Mouse (Mus musculus): ENCODE measurements around the gene Vmn1r35. TPM values are rescaled to one million over a fixed set of nuclear protein-coding genes. Genes with fewer than 3 reads are reported as not detected.
"Not testable (repeated sequence)": the region's sequence is repeated elsewhere in the genome, so short reads cannot be mapped to it uniquely, and the experiment has no call there.

Vmn1r35 gene
- not detected in 2 replicates for polyA plus RNA-seq (2012; rRNA removed)
- polyA plus RNA-seq (2014; fragmentation: Nextera tagmentation; extraction: Ambion mirVana) = not detected in 2 replicates

- Histone ChIP-seq H3K4me1 (ENCODE audit: control insufficient read depth, insufficient read depth, low read length) (no peaks in the 10 kb centered on the region), H3K9me3 (ENCODE audit: control insufficient read depth, low read length) (no peaks in the 10 kb centered on the region), H3K4me2 (replicated peaks; ENCODE audit: low read depth, low read length, severe bottlenecking) (no peak within 1 kb of the TSS), H3K36me3 (ENCODE audit: control insufficient read depth, insufficient read depth, low read length) (no peaks in the 10 kb centered on the region), H3K27me3 (ENCODE audit: control insufficient read depth, insufficient read depth, low read length) (no peaks in the 10 kb centered on the region), H3K27ac (replicated peaks; ENCODE audit: low read depth, low read length) (no peak within 1 kb of the TSS), H3K4me3 (replicated peaks; ENCODE audit: low read length) (no peak within 1 kb of the TSS), H3K9ac (ENCODE audit: low read depth, low read length, severe bottlenecking) (no peak within 1 kb of the TSS)
- WGBS = 75% methylated on average over 3 of the region's 3 CpGs
- no peak for TF ChIP-seq POLR2A (IDR thresholded peaks at IDR 0.05; ENCODE audit: borderline replicate concordance, extremely low read depth, insufficient read depth, insufficient read length)
- DNase-seq (ENCODE audit: low spot score) (no peak), ATAC-seq (ENCODE audit: low FRiP score, low read depth) (no peak)
Observed at GRCm38 (mm10) chr6:66685806-66686205, at the start of gene Vmn1r35. TSS of gene Vmn1r35 (minus strand) at chr6:66685906.

GRCm38 (mm10) chr6:66729082-66729481 is 43.4 kb upstream of the Vmn1r35 start, which contains the start of gene Vmn1r37:
TSS of gene Vmn1r37 (plus strand) at chr6:66729382.
- DNase-seq (ENCODE audit: low spot score); H3K27ac ChIP-seq (replicated peaks; ENCODE audit: low read depth, low read length); H3K4me1 ChIP-seq (ENCODE audit: control insufficient read depth, insufficient read depth, low read length); H3K36me3 ChIP-seq (ENCODE audit: control insufficient read depth, insufficient read depth, low read length); H3K4me3 ChIP-seq (replicated peaks; ENCODE audit: low read length); H3K27me3 ChIP-seq (ENCODE audit: control insufficient read depth, insufficient read depth, low read length); H3K4me2 ChIP-seq (replicated peaks; ENCODE audit: low read depth, low read length, severe bottlenecking); H3K9ac ChIP-seq (ENCODE audit: low read depth, low read length, severe bottlenecking); H3K9me3 ChIP-seq (ENCODE audit: control insufficient read depth, low read length); ATAC-seq (ENCODE audit: low FRiP score, low read depth): not testable (repeated sequence)

GRCm38 (mm10) chr6:66719068-66719467 is 33.4 kb upstream of the Vmn1r35 start, which contains the start of gene Vmn1r36:
TSS of gene Vmn1r36 (minus strand) at chr6:66719168.
- not testable (repeated sequence) for H3K4me2 ChIP-seq (replicated peaks; ENCODE audit: low read depth, low read length, severe bottlenecking); H3K4me1 ChIP-seq (ENCODE audit: control insufficient read depth, insufficient read depth, low read length); DNase-seq (ENCODE audit: low spot score); H3K9me3 ChIP-seq (ENCODE audit: control insufficient read depth, low read length); H3K9ac ChIP-seq (ENCODE audit: low read depth, low read length, severe bottlenecking); ATAC-seq (ENCODE audit: low FRiP score, low read depth); H3K36me3 ChIP-seq (ENCODE audit: control insufficient read depth, insufficient read depth, low read length); H3K27me3 ChIP-seq (ENCODE audit: control insufficient read depth, insufficient read depth, low read length); H3K4me3 ChIP-seq (replicated peaks; ENCODE audit: low read length); H3K27ac ChIP-seq (replicated peaks; ENCODE audit: low read depth, low read length)
- WGBS = 61% methylated on average over 2 of the region's 2 CpGs

- Histone ChIP-seq H3K4me1 (ENCODE audit: control insufficient read depth, insufficient read depth, low read length) (no peaks in the 10 kb centered on the region), H3K4me2 (replicated peaks; ENCODE audit: low read depth, low read length, severe bottlenecking) (no peak overlapping the region), H3K27me3 (ENCODE audit: control insufficient read depth, insufficient read depth, low read length) (no peaks in the 10 kb centered on the region), H3K9me3 (ENCODE audit: control insufficient read depth, low read length) (no peaks in the 10 kb centered on the region), H3K4me3 (replicated peaks; ENCODE audit: low read length) (no peak overlapping the region), H3K36me3 (ENCODE audit: control insufficient read depth, insufficient read depth, low read length) (no peaks in the 10 kb centered on the region), H3K27ac (replicated peaks; ENCODE audit: low read depth, low read length) (no peak overlapping the region), H3K9ac (ENCODE audit: low read depth, low read length, severe bottlenecking) (no peak overlapping the region)
- ATAC-seq (ENCODE audit: low FRiP score, low read depth) = no peak
- TF ChIP-seq POLR2A (IDR thresholded peaks at IDR 0.05; ENCODE audit: borderline replicate concordance, extremely low read depth, insufficient read depth, insufficient read length) = no peak
- WGBS = 65% methylated on average over 3 of the region's 3 CpGs
- DNase-seq (ENCODE audit: low spot score) = no peak
Observed at GRCm38 (mm10) chr6:66713854-66714253, 28.1 kb upstream of the Vmn1r35 start.

GRCm38 (mm10) chr6:66708901-66709300 is 23.2 kb upstream of the Vmn1r35 start:
- no peak for DNase-seq (ENCODE audit: low spot score)
- H3K9me3 ChIP-seq (ENCODE audit: control insufficient read depth, low read length) = no peaks in the 10 kb centered on the region
- TF ChIP-seq POLR2A (IDR thresholded peaks at IDR 0.05; ENCODE audit: borderline replicate concordance, extremely low read depth, insufficient read depth, insufficient read length) = no peak
- H3K4me1 ChIP-seq (ENCODE audit: control insufficient read depth, insufficient read depth, low read length) = no peaks in the 10 kb centered on the region
- no peaks in the 10 kb centered on the region for H3K36me3 ChIP-seq (ENCODE audit: control insufficient read depth, insufficient read depth, low read length)
- H3K27ac ChIP-seq (replicated peaks; ENCODE audit: low read depth, low read length) = no peak overlapping the region
- no peak overlapping the region for H3K9ac ChIP-seq (ENCODE audit: low read depth, low read length, severe bottlenecking)
- no peak overlapping the region for H3K4me3 ChIP-seq (replicated peaks; ENCODE audit: low read length)
- no peak for ATAC-seq (ENCODE audit: low FRiP score, low read depth)
- H3K27me3 ChIP-seq (ENCODE audit: control insufficient read depth, insufficient read depth, low read length) = no peaks in the 10 kb centered on the region
- no peak overlapping the region for H3K4me2 ChIP-seq (replicated peaks; ENCODE audit: low read depth, low read length, severe bottlenecking)

GRCm38 (mm10) chr6:66643779-66644178 is 41.9 kb downstream of the Vmn1r35 start, which contains the start of gene Vmn1r34:
TSS of gene Vmn1r34 (minus strand) at chr6:66643879.
- no peak within 1 kb of the TSS for H3K9ac ChIP-seq (ENCODE audit: low read depth, low read length, severe bottlenecking)
- WGBS = 71% methylated on average over 1 of the region's 1 CpGs
- H3K4me3 ChIP-seq (replicated peaks; ENCODE audit: low read length) = no peak within 1 kb of the TSS
- no peak within 1 kb of the TSS for H3K4me2 ChIP-seq (replicated peaks; ENCODE audit: low read depth, low read length, severe bottlenecking)
- H3K27ac ChIP-seq (replicated peaks; ENCODE audit: low read depth, low read length) = no peak within 1 kb of the TSS
- no peak for ATAC-seq (ENCODE audit: low FRiP score, low read depth)
- no peaks in the 10 kb centered on the region for H3K27me3 ChIP-seq (ENCODE audit: control insufficient read depth, insufficient read depth, low read length)
- no peaks in the 10 kb centered on the region for H3K4me1 ChIP-seq (ENCODE audit: control insufficient read depth, insufficient read depth, low read length)
- DNase-seq (ENCODE audit: low spot score) = no peak
- H3K9me3 ChIP-seq (ENCODE audit: control insufficient read depth, low read length) = no peaks in the 10 kb centered on the region
- H3K36me3 ChIP-seq (ENCODE audit: control insufficient read depth, insufficient read depth, low read length) = no peaks in the 10 kb centered on the region
- TF ChIP-seq POLR2A (IDR thresholded peaks at IDR 0.05; ENCODE audit: borderline replicate concordance, extremely low read depth, insufficient read depth, insufficient read length) = no peak

Other genes starting within 250 kb of the Vmn1r35 start
- 52.7 and 65.6 TPM in 2 replicates for gene Mad2l1, start 150.5 kb downstream of the Vmn1r35 start, polyA plus RNA-seq (2012; rRNA removed)
- gene Mad2l1, start 150.5 kb downstream of the Vmn1r35 start, polyA plus RNA-seq (2014; fragmentation: Nextera tagmentation; extraction: Ambion mirVana) = 72.3 and 72.4 TPM in 2 replicates
- 0.03 TPM in 1 of 2 replicates, not detected in the other for gene Vmn1r32, start 125.8 kb downstream of the Vmn1r35 start, polyA plus RNA-seq (2012; rRNA removed)
- gene Vmn1r32, start 125.8 kb downstream of the Vmn1r35 start, polyA plus RNA-seq (2014; fragmentation: Nextera tagmentation; extraction: Ambion mirVana) = 0.07 TPM in 2 replicates
- gene Vmn1r33, start 67.6 kb downstream of the Vmn1r35 start, polyA plus RNA-seq (2012; rRNA removed) = not detected in 2 replicates
- not detected in 2 replicates for gene Vmn1r33, start 67.6 kb downstream of the Vmn1r35 start, polyA plus RNA-seq (2014; fragmentation: Nextera tagmentation; extraction: Ambion mirVana)
- not detected in 2 replicates for gene Vmn1r34, start 42.0 kb downstream of the Vmn1r35 start, polyA plus RNA-seq (2012; rRNA removed)
- not detected in 2 replicates for gene Vmn1r34, start 42.0 kb downstream of the Vmn1r35 start, polyA plus RNA-seq (2014; fragmentation: Nextera tagmentation; extraction: Ambion mirVana)
- gene Vmn1r36, start 33.3 kb upstream of the Vmn1r35 start, polyA plus RNA-seq (2012; rRNA removed) = not detected in 2 replicates
- not detected in 2 replicates for gene Vmn1r36, start 33.3 kb upstream of the Vmn1r35 start, polyA plus RNA-seq (2014; fragmentation: Nextera tagmentation; extraction: Ambion mirVana)
- gene Vmn1r37, start 43.5 kb upstream of the Vmn1r35 start, polyA plus RNA-seq (2012; rRNA removed) = not detected in 2 replicates
- not detected in 2 replicates for gene Vmn1r37, start 43.5 kb upstream of the Vmn1r35 start, polyA plus RNA-seq (2014; fragmentation: Nextera tagmentation; extraction: Ambion mirVana)
- gene Vmn1r38, start 96.7 kb upstream of the Vmn1r35 start, polyA plus RNA-seq (2012; rRNA removed) = not detected in 2 replicates
- not detected in 2 replicates for gene Vmn1r38, start 96.7 kb upstream of the Vmn1r35 start, polyA plus RNA-seq (2014; fragmentation: Nextera tagmentation; extraction: Ambion mirVana)
- 0.03 TPM in 1 of 2 replicates, not detected in the other for gene Vmn1r39, start 124.7 kb upstream of the Vmn1r35 start, polyA plus RNA-seq (2012; rRNA removed)
- not detected in 2 replicates for gene Vmn1r39, start 124.7 kb upstream of the Vmn1r35 start, polyA plus RNA-seq (2014; fragmentation: Nextera tagmentation; extraction: Ambion mirVana)
- gene Gng12, start 210.5 kb upstream of the Vmn1r35 start, polyA plus RNA-seq (2012; rRNA removed) = 32.5 and 39.3 TPM in 2 replicates
- 102 and 107 TPM in 2 replicates for gene Gng12, start 210.5 kb upstream of the Vmn1r35 start, polyA plus RNA-seq (2014; fragmentation: Nextera tagmentation; extraction: Ambion mirVana)